Mouse (Mus musculus) gastrocnemius, postnatal 36 days (tissue): ENCODE measurements around the gene Mbd6. TPM values are rescaled to one million over a fixed set of nuclear protein-coding genes. Genes with fewer than 3 reads are reported as not detected.
A peak's percentile ranks its signal among the peaks of the same experiment; 100 is the strongest.

Experiments used
- DNase-seq, 2 experiments: peaks; one replicate each; pipeline ENCODE4 v3.0.0; 2022
- intact Hi-C: fragments of 180-260 bp; cut with DNase I; formaldehyde crosslinking; loops from one replicate; pipeline ENCODE4 v1.15.1; 2025
- long read RNA-seq, 2 experiments: library from polyadenylated mRNA; stranded (forward); transcript quantifications; one replicate each; pipeline ENCODE4 v2.0.0; 2021
- total RNA-seq, 2 experiments: library from RNA; stranded (reverse); gene quantifications; 2 replicates each; pipeline ENCODE4 v1.2.3; 2021

Gene Mbd6
- 10 to 100 TPM; 11.5 to 17.1 TPM for total RNA-seq
- long read RNA-seq, experiment 1, partial matches to known transcripts: 3 of 9 reads
- long read RNA-seq, experiment 1, other reads (novel, unspliced or antisense): 6 of 9 reads
- long read RNA-seq, experiment 2, partial matches to known transcripts: 8 of 13 reads
- long read RNA-seq, experiment 2, other reads (novel, unspliced or antisense): 5 of 13 reads

- peak; percentile 85 to 87 for DNase-seq
- intact Hi-C loops: no loop called here
Observed at GRCm38 (mm10) chr10:127288800-127289572, at the start of gene Mbd6. Gene Mbd6 (minus strand): TSS chr10:127289018.

DNA sequence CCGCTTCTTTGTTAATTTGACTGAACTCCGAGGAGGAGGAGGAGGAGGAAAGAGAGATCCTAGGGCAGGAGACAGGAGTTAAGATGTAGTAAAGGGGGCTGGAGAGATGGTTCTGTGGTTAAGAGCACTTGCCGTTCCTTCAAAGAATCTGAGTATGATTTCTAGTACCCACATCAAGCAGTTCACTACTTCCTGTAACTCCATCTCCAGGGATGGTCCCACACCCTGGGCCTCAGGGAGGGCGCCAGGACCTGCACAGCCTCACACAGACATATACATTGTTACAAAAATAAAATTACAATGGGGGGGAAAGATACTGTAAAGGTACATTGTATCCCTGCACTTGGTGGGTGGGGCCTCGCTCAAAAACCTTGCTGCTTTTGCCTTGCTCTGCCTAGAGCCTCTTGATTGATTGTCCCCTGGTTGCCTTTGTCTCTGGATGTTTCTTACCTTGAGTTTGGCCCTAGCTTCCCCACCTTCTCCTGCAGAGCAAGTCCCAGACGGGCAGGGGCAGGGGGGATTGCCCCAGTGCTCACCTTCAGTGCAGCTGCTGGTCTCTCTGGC, 48.8 kb upstream of the Mbd6 start:
- intact Hi-C loops: no loop called here
- DNase-seq: no peak

DNA sequence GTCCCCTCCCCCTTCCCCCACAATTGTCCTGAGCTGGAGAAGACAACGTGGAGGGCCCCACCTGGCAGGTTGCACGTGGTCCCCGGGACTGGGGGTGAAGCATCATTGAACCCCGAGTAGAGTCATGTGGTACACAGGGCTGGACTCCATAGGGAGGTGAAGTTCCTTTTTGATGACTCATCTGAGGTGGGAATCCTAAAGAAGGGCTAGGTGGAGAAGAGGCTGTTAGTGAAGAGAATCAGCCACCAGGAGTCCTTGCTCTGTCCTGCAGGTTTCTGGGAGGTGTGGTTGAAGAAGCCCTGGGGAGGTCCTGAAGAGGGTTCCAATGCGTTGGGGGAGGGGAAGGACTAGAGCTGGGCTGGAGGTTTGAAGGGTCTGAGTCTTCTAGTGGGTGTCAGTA, 48.1 kb upstream of the Mbd6 start:
- intact Hi-C loops: no loop called here

DNA sequence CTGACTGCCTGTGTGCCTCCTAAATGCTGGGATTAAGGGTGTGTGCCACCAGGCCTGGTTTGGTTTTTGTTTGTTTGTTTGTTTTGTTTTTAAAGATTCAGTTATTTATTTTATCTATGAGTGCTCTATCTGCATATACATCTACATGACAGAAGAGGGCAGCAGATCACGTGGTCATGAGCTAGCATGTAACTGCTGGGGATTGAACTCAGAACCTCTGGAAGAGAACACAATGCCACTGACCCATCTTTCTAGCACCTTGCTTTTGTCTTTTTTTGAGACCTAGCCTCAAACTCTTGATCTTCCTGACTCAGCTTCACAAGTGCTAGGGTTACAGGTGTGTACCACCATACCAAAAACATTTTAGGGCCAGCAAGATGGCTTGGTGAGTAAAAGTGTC, 46.5 kb upstream of the Mbd6 start:
- intact Hi-C loops: no loop called here
- no peak for DNase-seq

More for the DNA sequence above, 48.1 kb upstream of the Mbd6 start:
- DNase-seq: no peak

DNA sequence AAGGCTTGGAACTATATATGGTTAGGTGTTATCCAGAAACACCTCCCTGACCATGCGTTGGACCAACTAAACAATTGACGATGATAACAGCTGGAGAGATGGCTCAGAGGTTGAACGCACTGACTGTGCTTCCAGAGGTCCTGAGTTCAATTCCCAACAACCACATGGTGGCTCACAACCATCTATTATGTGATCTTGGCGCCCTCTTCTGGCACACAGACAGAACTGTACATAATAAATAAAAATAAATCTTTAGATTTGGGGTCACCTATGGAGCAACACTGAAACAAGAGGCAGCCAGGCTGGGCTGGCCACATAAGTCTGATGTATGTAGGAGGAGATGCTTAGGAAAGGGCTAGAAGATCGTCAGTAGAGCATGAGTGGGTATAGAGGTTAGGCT, 44.3 kb upstream of the Mbd6 start:
- intact Hi-C loops: no loop called here
- DNase-seq: no peak

DNA sequence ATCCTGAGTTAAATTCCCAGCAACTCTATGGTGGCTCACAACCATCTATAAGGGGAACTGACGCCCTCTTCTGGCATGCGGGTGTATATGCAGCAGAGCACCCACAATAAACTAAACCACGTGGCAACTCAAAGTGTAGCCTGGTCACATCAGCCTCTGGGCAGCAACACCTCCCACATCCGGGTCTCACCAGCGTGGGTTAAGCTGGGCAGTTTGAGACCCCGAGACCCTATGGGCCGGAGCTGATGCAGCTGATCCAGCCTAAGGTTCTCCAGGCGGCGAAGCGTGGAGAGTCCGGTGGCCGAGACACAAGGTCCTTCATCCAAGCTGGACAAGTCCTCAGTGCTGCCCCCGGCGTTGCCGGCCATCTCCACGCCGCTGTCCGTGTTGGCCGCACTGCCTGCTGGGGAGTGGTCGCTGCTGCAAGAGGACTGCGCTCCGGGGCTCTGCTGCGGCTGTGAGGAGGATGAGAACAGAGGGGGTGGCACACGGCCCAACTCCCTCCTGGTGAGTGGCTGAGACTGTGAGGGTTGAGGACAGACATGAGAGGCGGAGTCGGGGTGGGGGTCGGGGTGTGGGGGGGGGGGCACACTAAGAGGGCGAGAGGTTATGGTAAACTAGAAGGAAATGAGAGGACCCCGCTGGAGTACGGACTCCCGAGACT, 43.5 kb upstream of the Mbd6 start:
- DNase-seq: no peak
- intact Hi-C loops: no loop called here

GRCm38 (mm10) chr10:127330212-127330611, 41.4 kb upstream of the Mbd6 start:
- intact Hi-C loops: no loop called here
- DNase-seq: no peak

DNA sequence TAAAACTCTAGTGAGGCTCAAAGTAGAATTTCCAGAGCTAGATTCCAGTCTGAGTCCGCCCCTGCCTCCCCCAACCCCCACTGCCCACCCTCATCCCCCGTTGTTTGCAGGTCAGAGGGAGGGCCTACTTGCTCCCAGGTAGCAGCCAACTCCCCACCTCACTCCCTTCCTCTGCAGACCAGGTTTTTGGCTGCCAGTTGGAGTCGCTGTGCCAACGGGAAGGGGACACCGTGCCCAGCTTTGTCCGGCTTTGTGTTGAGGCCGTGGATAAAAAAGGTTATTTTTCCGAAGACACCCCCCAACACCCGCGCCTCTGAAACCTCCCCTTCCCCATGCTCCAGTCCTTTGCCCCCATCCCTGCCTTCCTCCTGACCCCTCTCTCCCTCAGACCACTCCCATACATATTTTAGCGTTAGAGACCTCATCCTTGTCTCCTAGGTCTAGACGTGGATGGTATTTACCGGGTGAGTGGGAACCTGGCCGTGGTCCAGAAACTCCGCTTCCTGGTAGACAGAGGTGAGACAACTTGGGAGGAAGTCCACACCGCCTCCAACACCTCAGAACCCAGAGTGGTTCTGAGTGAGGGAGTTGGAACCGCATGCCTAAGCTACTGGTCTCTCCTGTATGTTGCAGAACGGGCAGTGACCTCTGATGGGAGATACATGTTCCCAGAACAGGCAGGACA, 38.8 kb upstream of the Mbd6 start:
- DNase-seq: no peak
- intact Hi-C loops: no loop called here

GRCm38 (mm10) chr10:127326828-127327227, 38.0 kb upstream of the Mbd6 start:
- DNase-seq: no peak
- intact Hi-C loops: no loop called here

GRCm38 (mm10) chr10:127326017-127326801, 37.4 kb upstream of the Mbd6 start:
- no peak for DNase-seq
- intact Hi-C loops: no loop called here

- DNase-seq: no peak
- intact Hi-C loops: no loop called here
Observed at GRCm38 (mm10) chr10:127325454-127326016, 36.7 kb upstream of the Mbd6 start.

DNA sequence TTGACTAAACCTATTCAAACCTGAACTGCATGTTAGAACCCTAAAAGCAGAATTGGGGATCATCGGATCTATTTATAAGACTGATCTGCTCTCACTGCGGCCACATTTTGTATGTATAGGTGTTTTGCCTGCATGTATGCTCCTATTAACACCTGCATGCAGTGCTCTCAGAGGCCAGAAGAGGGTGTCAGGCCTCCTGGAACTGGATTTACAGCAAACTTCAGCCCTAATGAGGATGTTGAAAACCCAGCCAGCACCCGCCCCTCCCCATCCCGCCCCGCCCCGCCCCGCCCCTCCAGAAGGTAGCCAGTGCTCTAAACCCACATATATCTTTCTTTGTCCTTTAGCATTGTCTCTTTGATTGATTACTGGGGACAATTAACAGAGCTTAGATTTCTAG, 35.7 kb upstream of the Mbd6 start:
- no peak for DNase-seq
- intact Hi-C loops: loop anchor here (5.0 kb wide), 1 partner anchor 67 kb away; no protein-coding TSS in a partner anchor

GRCm38 (mm10) chr10:127323131-127323855, 34.5 kb upstream of the Mbd6 start:
- DNase-seq: no peak
- intact Hi-C loops: loop anchor here (5.0 kb wide), 1 partner anchor 66 kb away; no protein-coding TSS in a partner anchor

DNA sequence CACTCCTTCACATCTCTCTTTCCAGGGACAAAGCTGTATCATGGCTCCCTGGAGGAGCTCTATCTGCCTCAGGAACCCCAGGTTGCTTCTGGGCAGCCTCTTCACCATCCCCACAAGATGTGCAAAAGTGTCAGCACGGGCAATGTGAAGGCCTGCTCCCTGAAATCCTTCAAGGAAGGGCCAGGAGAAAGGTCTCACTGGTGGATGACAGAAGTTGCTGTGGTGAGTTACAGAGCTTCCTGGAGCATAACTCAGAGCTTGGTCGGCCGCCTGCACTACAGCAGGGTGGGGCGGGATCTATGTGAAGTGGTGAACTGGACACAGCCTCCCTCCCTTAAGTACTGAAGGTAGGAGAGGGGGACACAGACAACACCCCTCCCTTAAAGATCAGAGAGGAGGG, 33.9 kb upstream of the Mbd6 start:
- DNase-seq: no peak
- intact Hi-C loops: loop anchor here (5.0 kb wide), 1 partner anchor 65 kb away; no protein-coding TSS in a partner anchor

GRCm38 (mm10) chr10:127322178-127322577, 33.4 kb upstream of the Mbd6 start:
- intact Hi-C loops: loop anchor here (5.0 kb wide), 1 partner anchor 65 kb away; no protein-coding TSS in a partner anchor
- DNase-seq: no peak

DNA sequence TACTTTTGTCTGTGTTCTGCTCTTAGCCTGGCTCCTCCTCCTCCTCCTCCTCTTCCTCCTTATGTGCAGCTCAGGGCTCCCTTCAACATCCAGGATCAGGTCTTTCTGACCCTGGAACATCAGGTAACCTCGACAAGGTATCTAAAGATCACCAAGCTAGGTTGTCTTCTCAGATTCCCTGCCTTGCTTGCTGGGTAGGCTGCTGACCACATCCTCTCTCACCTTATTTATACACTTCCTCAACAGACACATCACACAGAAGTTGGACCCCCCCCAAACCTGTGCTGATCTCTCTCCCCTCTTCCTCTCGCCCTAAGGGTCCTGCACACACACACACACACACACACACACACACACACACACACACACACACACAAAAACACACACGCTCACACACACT, 32.8 kb upstream of the Mbd6 start, which contains the start of gene Arhgap9:
Gene Arhgap9 (plus strand): TSS at position 344 of the 400 bp plus-strand sequence.
- no peak for DNase-seq
- intact Hi-C loops: loop anchor here (5.0 kb wide), 1 partner anchor 64 kb away; no protein-coding TSS in a partner anchor

GRCm38 (mm10) chr10:127319969-127320368, 31.2 kb upstream of the Mbd6 start:
- intact Hi-C loops: loop anchor here (5.0 kb wide), 1 partner anchor 63 kb away; no protein-coding TSS in a partner anchor
- DNase-seq: no peak

GRCm38 (mm10) chr10:127318009-127318408, 29.2 kb upstream of the Mbd6 start:
- intact Hi-C loops: no loop called here
- no peak for DNase-seq

GRCm38 (mm10) chr10:127317277-127317676, 28.5 kb upstream of the Mbd6 start:
- no peak for DNase-seq
- intact Hi-C loops: no loop called here
